Mouse (Mus musculus): Measurements from ENCODE around the gene Rasa3.

DNA sequence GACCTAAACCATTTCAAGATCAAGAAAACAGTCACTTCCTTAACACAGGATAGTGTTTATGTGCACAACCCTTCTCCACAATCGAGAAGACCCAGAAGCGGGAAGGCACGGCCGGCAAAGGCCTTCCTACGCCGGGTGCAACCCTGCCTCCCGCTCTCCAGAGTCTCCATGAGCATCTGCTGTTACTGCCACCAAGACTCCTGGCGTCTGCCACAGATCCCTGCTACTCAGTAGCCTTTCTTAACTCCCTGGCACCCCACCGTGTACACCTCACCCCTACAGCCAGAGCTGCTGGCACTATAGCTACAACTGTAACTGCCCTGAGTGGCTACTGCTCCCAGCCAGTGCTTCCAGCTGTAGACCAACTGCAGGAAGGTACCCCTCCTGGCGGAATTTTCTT, 51.3 kb downstream of the Rasa3 start:
- TF ChIP-seq CTCF (IDR thresholded peaks at IDR 0.05) = no peak
- TF ChIP-seq EP300 (IDR thresholded peaks at IDR 0.05) = no peak

Data from lung, postnatal 0 days (tissue).